Mouse (Mus musculus): ENCODE measurements around the gene Tmem11.

The Tmem11 gene

GRCm38 (mm10) chr11:60878675-60879294 lies at the start of gene Tmem11:
TSS of gene Tmem11 (minus strand) at chr11:60879272.
- in situ Hi-C loops (cut with MseI, MboI), result no loop called here

- in situ Hi-C loops (cut with MseI, MboI), result no loop called here
These were observed 48.2 kb upstream of the Tmem11 start for GRCm38 (mm10) chr11:60927264-60927663.

GRCm38 (mm10) chr11:60924981-60925380 lies 45.9 kb upstream of the Tmem11 start:
- in situ Hi-C loops (cut with MseI, MboI), result no loop called here

DNA sequence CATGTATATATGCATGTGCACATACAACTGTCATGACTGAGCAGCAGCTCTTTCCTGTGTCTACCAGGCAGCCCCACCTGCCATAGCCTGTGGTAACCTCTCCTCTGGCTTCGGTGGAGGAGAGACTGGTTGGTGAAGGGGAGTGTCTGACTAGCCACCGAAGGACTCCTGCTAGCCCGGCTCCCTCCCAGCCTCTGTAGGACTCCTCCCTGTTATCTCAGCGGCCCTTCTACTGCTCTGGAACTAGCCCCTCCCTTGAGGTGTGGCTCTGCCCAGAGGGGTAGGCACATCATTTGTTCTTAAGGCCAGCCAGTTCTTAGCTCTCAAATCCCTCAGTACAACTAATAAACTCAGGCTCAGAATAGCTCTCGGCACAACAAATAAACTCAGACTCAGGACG lies 45.4 kb upstream of the Tmem11 start:
- in situ Hi-C loops (cut with MseI, MboI), result no loop called here

DNA sequence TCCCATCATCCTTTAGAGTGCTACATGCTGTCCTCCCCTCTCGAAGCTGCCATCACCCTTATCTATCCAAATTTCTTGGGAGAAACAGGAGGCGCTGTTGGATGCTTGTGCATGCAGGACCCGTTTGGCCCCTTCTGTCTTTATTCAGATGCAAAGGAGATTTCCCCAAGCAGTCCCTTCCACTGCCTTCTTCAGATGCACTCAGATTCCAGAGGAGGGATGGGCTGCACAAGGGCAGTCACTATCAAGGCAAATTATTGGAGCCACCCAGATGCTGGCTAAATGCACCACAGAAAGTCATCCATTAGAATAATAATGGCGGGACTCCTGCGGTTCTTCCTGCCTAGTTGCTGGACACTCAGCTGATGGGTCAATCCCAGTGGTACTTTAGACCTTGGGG lies 43.9 kb upstream of the Tmem11 start:
- in situ Hi-C loops (cut with MseI, MboI), result no loop called here

DNA sequence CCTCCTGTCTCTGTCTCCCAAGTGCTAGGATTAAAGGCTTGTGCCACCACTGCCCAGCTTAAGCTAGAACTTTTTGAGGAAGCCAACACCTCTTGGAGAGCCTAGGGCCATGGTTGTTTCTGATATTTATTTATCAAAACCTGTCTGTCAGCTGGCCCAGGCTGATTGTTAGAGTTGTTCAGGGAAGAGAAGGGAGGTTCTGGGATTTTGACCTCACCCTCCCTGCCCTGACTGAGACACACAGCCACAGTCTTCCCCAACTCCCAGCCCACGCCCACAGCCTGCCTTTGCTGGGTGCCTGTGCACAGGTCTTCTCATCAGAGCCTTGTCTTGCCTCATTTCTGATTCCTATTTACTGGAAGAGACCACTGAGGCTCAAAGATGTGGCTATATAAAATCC lies 43.1 kb upstream of the Tmem11 start:
- in situ Hi-C loops (cut with MseI, MboI), result no loop called here

- in situ Hi-C loops (cut with MseI, MboI), result no loop called here
These were observed 40.9 kb upstream of the Tmem11 start for GRCm38 (mm10) chr11:60920021-60920420.

DNA sequence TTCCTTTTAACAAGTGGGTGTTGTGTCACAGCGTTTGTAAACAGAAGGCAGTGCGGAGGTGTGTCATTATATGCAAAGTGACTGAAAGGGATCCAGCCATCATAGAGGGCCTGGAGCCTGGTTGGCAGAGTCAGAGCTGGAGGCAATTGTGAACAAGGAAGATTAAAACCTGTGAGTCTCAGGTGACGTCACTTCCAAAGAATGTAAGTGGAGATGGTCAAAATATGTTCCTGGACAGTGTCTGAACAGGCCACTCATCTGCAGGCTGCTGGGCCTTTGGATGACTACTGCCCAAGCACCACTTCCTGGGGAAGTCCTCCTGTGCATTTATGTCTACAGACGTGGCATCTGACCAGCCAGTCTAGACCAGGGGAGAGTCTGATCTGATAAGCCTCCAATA lies 36.1 kb upstream of the Tmem11 start:
- in situ Hi-C loops (cut with MseI, MboI), result no loop called here

DNA sequence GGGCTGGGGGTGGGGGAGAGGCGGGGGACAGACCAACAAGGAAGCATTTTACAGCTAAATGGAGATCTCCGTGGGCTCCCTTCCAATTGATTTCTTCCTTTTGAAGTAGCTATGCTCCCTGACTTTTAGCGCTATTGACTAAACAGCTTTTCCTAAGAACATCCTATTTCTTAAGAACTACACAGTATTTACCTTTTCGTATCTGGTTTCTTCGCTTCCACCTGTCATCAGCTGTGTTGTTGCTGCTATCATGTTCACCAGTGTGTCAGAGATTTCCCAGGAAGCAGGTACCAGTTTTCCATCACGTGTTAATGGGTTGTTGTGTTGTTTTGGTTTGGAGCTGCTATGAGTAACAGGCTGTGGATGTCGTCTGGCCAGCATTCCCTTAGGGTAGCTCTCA lies 35.4 kb upstream of the Tmem11 start, which contains the start of gene Natd1:
TSS of gene Natd1 (minus strand) at position 260 of the 400 bp plus-strand sequence.
- in situ Hi-C loops (cut with MseI, MboI), result no loop called here

- in situ Hi-C loops (cut with MseI, MboI), result no loop called here
These were observed 34.5 kb upstream of the Tmem11 start for GRCm38 (mm10) chr11:60913301-60914196.

DNA sequence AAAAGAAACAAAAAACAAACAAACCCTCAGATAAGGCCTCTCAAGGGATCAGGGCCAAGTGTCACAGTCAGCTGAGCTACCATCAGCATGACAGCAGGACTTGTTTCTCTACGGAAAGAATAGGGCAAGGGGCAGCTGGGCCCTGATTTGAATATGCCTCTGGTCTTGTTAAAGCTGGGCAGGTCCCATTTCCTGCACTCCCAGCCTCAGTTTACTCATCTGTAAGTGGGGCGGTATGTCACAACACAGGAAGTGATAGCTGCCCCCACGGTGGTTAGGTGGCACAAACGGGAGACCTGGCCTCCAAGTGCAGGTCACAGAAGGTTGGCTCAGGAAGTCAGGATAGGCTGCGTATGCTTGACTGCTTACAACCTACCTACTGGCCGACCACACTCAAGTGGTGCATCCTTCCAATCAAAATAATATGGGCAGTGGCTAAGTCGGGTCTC lies 33.5 kb upstream of the Tmem11 start:
- in situ Hi-C loops (cut with MseI, MboI), result no loop called here

GRCm38 (mm10) chr11:60909626-60910025 lies 30.6 kb upstream of the Tmem11 start:
- in situ Hi-C loops (cut with MseI, MboI), result no loop called here

DNA sequence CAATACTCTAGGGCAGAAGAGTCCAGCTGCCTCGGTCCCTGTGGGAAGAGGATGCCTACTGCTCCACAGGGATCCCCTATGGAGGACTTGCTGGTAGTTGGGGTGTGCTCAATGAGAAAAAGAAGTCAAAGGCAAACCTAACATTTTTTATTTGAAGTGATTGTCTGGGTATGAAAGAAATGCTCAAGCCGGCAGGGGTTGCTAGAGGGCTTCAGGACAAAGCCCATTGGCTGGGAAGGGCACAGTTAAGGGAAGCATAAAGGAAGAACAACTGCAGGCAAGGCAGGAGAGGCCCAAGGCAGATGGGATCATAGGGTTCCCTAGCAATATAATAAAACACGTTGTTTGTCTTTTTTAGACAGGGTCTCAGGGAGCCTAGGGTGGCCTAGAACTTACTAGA lies 29.0 kb upstream of the Tmem11 start:
- in situ Hi-C loops (cut with MseI, MboI), result no loop called here

- in situ Hi-C loops (cut with MseI, MboI), result no loop called here
These were observed 27.4 kb upstream of the Tmem11 start for GRCm38 (mm10) chr11:60906449-60906848.

- in situ Hi-C loops (cut with MseI, MboI), result no loop called here
These were observed 26.5 kb upstream of the Tmem11 start for GRCm38 (mm10) chr11:60905407-60906120.

GRCm38 (mm10) chr11:60903661-60904061 lies 24.6 kb upstream of the Tmem11 start:
- in situ Hi-C loops (cut with MseI, MboI), result no loop called here

DNA sequence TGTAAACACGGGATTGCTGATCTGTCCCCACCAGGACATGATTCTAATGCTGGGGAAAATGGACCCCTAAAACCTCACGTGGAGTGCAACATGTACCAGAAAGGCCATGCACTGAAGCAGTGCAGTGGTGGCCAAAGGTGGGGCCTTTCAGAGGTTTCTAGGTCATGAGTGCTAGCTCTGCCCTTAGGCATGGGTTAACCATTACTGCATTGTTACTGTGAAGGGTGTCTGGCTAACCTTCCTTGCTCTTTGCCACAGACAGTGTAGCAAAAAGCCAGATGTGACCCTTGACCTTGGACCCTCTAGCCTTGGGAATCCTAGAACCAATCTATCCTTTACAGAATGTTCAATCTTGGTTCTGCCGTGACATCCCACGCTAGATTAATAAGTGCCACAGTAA lies 23.4 kb upstream of the Tmem11 start:
- in situ Hi-C loops (cut with MseI, MboI), result no loop called here

DNA sequence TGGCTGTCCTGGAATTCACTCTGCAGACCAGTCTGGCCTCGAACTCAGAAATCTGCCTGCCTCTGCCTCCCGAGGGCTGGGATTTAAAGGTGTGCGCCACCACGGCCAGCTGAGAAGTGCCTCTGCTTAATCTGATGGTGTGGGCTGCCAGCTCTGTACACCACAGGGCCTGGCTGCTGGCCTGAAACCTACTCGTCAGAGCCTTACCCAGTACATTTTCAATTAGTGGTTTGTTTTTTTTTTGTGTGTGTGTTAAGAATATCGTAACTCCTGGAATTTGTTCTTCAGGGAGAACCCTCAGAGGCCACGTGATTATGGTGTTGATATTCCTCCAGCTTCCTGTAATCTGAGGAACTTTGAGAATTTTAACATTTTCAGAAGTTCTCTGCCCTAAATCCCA lies 22.9 kb upstream of the Tmem11 start:
- in situ Hi-C loops (cut with MseI, MboI), result no loop called here

GRCm38 (mm10) chr11:60895915-60896314 lies 16.8 kb upstream of the Tmem11 start:
- in situ Hi-C loops (cut with MseI, MboI), result no loop called here

DNA sequence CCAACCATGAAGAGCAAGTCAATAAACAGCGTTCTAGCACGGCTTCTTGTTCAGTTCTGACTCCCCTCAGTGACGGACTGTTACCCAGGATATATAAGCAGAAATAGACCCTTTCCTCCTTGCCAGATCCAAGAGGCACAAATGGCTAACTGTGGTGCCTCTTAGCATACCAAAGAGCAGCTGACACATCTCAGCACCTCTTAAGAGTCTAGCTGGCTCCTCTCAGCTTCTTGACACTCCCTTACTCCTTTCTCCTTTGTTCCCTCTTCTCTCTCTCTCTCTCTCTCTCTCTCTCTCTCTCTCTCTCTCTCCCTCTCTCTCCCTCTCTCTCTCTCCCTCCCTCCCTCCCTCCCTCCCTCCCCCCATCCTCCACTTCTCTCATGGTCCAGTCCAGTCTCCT lies 11.7 kb upstream of the Tmem11 start:
- in situ Hi-C loops (cut with MseI, MboI), result no loop called here

DNA sequence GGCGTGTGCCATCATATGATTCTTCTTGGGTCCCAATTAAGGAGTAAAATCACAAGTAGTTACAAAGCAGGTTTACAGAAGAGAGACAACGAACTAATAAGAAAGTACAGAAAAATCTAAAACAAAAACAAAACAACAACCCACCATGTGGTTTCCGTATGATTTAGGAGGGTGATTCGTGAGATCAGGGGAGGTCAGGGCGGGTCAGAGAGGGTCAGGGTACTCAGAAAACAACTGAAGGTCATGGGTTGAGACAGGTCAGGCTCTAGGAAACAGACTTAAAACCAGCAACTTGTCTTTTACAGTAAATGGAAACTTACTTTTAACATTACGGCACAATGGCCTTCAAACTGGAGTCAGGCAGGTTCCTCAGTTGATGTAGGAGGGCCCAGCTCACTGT lies 11.2 kb upstream of the Tmem11 start:
- in situ Hi-C loops (cut with MseI, MboI), result no loop called here

- in situ Hi-C loops (cut with MseI, MboI), result no loop called here
These were observed 10.8 kb upstream of the Tmem11 start for GRCm38 (mm10) chr11:60889861-60890260.

Measured in mouse trophoblast stem cell (cell line).